Mouse (Mus musculus): Measurements from ENCODE around the gene Map4k3.

DNA sequence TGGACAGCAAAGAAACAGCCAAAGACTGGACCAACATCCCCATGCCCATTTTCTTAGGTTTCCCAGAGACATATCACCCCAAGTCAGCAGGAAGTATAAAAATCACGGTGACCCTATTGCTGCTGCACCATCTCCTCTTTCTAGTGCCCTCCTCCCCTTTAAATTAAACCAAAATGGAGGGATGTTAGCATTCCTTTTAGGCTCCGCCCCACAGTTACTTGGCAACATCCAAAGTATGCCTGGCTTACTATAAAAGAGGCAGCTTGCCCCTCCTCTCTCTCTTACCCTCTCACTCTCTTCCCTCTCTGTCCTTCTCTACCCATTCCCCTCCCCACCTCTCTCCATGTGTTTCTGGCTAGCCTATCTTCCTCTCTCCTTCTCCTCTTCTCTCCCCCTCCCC lies 159.8 kb downstream of the Map4k3 start:
- TF ChIP-seq POLR2A (IDR thresholded peaks at IDR 0.05; ENCODE audit: extremely low read depth, insufficient read depth, low read length) (no peak), CTCF (IDR thresholded peaks at IDR 0.05; ENCODE audit: low read depth, low read length) (no peak)

Measured in liver, adult 2 months (tissue).